7 mouse cellular contexts compared by ENCODE assay signal in genomic region chr9:98563137-98564126, GRCm38 (mm10). TPM values are rescaled to one million over a fixed set of nuclear protein-coding genes. Genes with fewer than 3 reads are reported as not detected.
DNase-seq lines count a peak whose midpoint lies in the region; ATAC-seq and TF ChIP-seq lines count a peak whose summit lies in the region.

Copb2 (plus strand) TSS chr9:98563721.

- H3K27me3 ChIP-seq in intestine, postnatal 0 days (replicated peaks; ENCODE audit: control insufficient read depth, insufficient read depth, low read length), result no peaks in the 10 kb centered on the region
- no peaks in the 10 kb centered on the region for H3K27me3 ChIP-seq in midbrain, embryonic 12.5 days
- H3K27me3 ChIP-seq in small intestine, adult 2 months (ENCODE audit: control insufficient read depth, insufficient read depth, low read length), result no peaks in the 10 kb centered on the region

- H3K36me3 ChIP-seq in intestine, postnatal 0 days (ENCODE audit: control insufficient read depth, insufficient read depth), result peaks cover 6% of the 10 kb centered on the region
- peaks cover 7% of the 10 kb centered on the region for H3K36me3 ChIP-seq in midbrain, embryonic 12.5 days
- H3K36me3 ChIP-seq in small intestine, adult 2 months (ENCODE audit: control insufficient read depth, insufficient read depth, low read length), result peaks cover 7% of the 10 kb centered on the region

- TF ChIP-seq POLR2A in small intestine, adult 2 months (IDR thresholded peaks at IDR 0.05; ENCODE audit: low read depth, low read length), result peak; percentile 94

- H3K4me3 ChIP-seq in intestine, postnatal 0 days (ENCODE audit: low read depth, low read length), result peak within 1 kb of the TSS; percentile 71
- H3K4me3 ChIP-seq in midbrain, embryonic 12.5 days, result peak within 1 kb of the TSS; percentile 67
- peak within 1 kb of the TSS; percentile 91 for H3K4me3 ChIP-seq in small intestine, adult 2 months (ENCODE audit: low read depth, low read length)

- no peaks in the 10 kb centered on the region for H3K4me1 ChIP-seq in intestine, postnatal 0 days (replicated peaks; ENCODE audit: control insufficient read depth, insufficient read depth, low read length)
- H3K4me1 ChIP-seq in midbrain, embryonic 12.5 days, result peaks cover 13% of the 10 kb centered on the region
- H3K4me1 ChIP-seq in small intestine, adult 2 months (ENCODE audit: control insufficient read depth, insufficient read depth, insufficient read length, low read length), result peaks cover 6% of the 10 kb centered on the region; the same call in 1 of the 2 replicates

- intact Hi-C loops in left cerebral cortex, postnatal 4 days (cut with DNase I), result no loop called here

- peak within 1 kb of the TSS; percentile 79 for H3K27ac ChIP-seq in intestine, postnatal 0 days (ENCODE audit: low read depth, low read length)
- H3K27ac ChIP-seq in midbrain, embryonic 12.5 days (replicated peaks), result peak within 1 kb of the TSS; percentile 84
- peak within 1 kb of the TSS; percentile 73 for H3K27ac ChIP-seq in small intestine, adult 2 months (ENCODE audit: insufficient read depth, low read depth, low read length)

- WGBS in intestine, postnatal 0 days, result under 1% methylated on average over 76 of the region's 76 CpGs
- under 1% methylated on average over 76 of the region's 76 CpGs for WGBS in midbrain, embryonic 12.5 days
- WGBS in small intestine, adult 2 months, result under 1% methylated on average over 76 of the region's 76 CpGs

- no peaks in the 10 kb centered on the region for H3K9me3 ChIP-seq in intestine, postnatal 0 days (ENCODE audit: control insufficient read depth)
- H3K9me3 ChIP-seq in midbrain, embryonic 12.5 days, result no peaks in the 10 kb centered on the region

- H3K4me2 ChIP-seq in intestine, postnatal 0 days (replicated peaks; ENCODE audit: low read depth), result peak within 1 kb of the TSS; percentile 74
- H3K4me2 ChIP-seq in midbrain, embryonic 12.5 days (replicated peaks), result peak within 1 kb of the TSS; percentile 84

- ATAC-seq in intestine, postnatal 0 days, result peak; percentile 98
- ATAC-seq in midbrain, embryonic 12.5 days (ENCODE audit: low FRiP score, low read depth), result peak; percentile 100

- DNase-seq in adrenal gland, adult 8-10 months, result peak; percentile 97
- DNase-seq in embryo, embryonic 9.5 days (ENCODE audit: extremely low spot score), result peak; percentile 96
- peak; percentile 59 for DNase-seq in gonadal fat pad, adult 2 months (ENCODE audit: low read depth)
- DNase-seq in left cerebral cortex, postnatal 4 days, result peak; percentile 99

- peak within 1 kb of the TSS; percentile 85 for H3K9ac ChIP-seq in intestine, postnatal 0 days (ENCODE audit: low read depth, low read length)
- peak within 1 kb of the TSS; percentile 73 for H3K9ac ChIP-seq in midbrain, embryonic 12.5 days (replicated peaks)

- no peak for TF ChIP-seq CTCF in intestine, postnatal 0 days (IDR thresholded peaks at IDR 0.05; ENCODE audit: low read depth)
- 0 out of 2 replicates have a peak, but pooled peaks have one; percentile 19 for TF ChIP-seq CTCF in small intestine, adult 2 months (IDR thresholded peaks at IDR 0.05; ENCODE audit: extremely low read depth, insufficient read length, insufficient replicate concordance, low read depth, low read length)

RNA-seq across cellular contexts. Expression of gene Copb2, which starts in this region (rescaled TPM):
- total RNA-seq in adrenal gland, adult 8-10 months (2022), result 100 to 1,000 TPM; 136 to 145 (median 138) TPM
- 63.3 and 63.7 TPM in 2 replicates for polyA plus RNA-seq in gonadal fat pad, adult 2 months (2012; rRNA removed)
- 168 and 181 TPM in 2 replicates for polyA plus RNA-seq in intestine, postnatal 0 days (2015; fragmentation: Nextera tagmentation; extraction: Ambion mirVana)
- total RNA-seq in left cerebral cortex, postnatal 4 days (2021), result 100 to 1,000 TPM; 111 to 117 TPM
- 155 and 165 TPM in 2 replicates for polyA plus RNA-seq in midbrain, embryonic 12.5 days (2016; fragmentation: Nextera tagmentation; extraction: Ambion mirVana)
- polyA plus RNA-seq in small intestine, adult 2 months (2012; rRNA removed), result 12.1 and 25.5 TPM in 2 replicates

Comparison
In these comparisons a context has a peak if more than half of its experiments do, and no peak if none do; other contexts are left out.
1. Peak in every context shown above with its lines: DNase-seq, ATAC-seq, H3K4me3 ChIP-seq and H3K27ac ChIP-seq.